8 mouse cellular contexts compared by ENCODE assay signal in genomic region chr4:148846203-148846602, GRCm38 (mm10). TPM values are rescaled to one million over a fixed set of nuclear protein-coding genes. Genes with fewer than 3 reads are reported as not detected.
DNase-seq lines count a peak whose midpoint lies in the region; ATAC-seq lines count a peak whose summit lies in the region.

No protein-coding gene starts in this region.

- peaks cover 40% of the 10 kb centered on the region for H3K27me3 ChIP-seq in liver, embryonic 12.5 days (replicated peaks)
- peaks cover 93% of the 10 kb centered on the region for H3K27me3 ChIP-seq in embryonic facial prominence, embryonic 13.5 days
- peaks cover 7% of the 10 kb centered on the region for H3K27me3 ChIP-seq in midbrain, embryonic 16.5 days (ENCODE audit: control insufficient read depth, insufficient read depth, low read depth, low read length)

- no peak overlapping the region for H3K9ac ChIP-seq in liver, embryonic 12.5 days
- no peak overlapping the region for H3K9ac ChIP-seq in embryonic facial prominence, embryonic 13.5 days
- no peak overlapping the region for H3K9ac ChIP-seq in midbrain, embryonic 16.5 days (ENCODE audit: low read depth, low read length)

- 0 out of 2 replicates have a peak, but pooled peaks have one; percentile 4 for ATAC-seq in liver, embryonic 12.5 days
- ATAC-seq in embryonic facial prominence, embryonic 13.5 days (ENCODE audit: insufficient number of reproducible peaks, insufficient read depth, low FRiP score, low TSS enrichment, low read depth): no peak
- ATAC-seq in midbrain, embryonic 16.5 days: no peak

- no peaks in the 10 kb centered on the region for H3K36me3 ChIP-seq in liver, embryonic 12.5 days
- no peaks in the 10 kb centered on the region for H3K36me3 ChIP-seq in embryonic facial prominence, embryonic 13.5 days
- H3K36me3 ChIP-seq in midbrain, embryonic 16.5 days (ENCODE audit: control insufficient read depth, insufficient read depth, low read length): no peaks in the 10 kb centered on the region

- no peaks in the 10 kb centered on the region for H3K9me3 ChIP-seq in liver, embryonic 12.5 days (replicated peaks)
- no peaks in the 10 kb centered on the region for H3K9me3 ChIP-seq in embryonic facial prominence, embryonic 13.5 days
- no peaks in the 10 kb centered on the region for H3K9me3 ChIP-seq in midbrain, embryonic 16.5 days (replicated peaks; ENCODE audit: control insufficient read depth, low read length, poor library complexity, severe bottlenecking)

- no peak for DNase-seq in liver
- peak; percentile 92 for DNase-seq in heart, postnatal 10 days
- DNase-seq in layer of hippocampus, postnatal 36 days: peak; percentile 29 to 41
- DNase-seq in ovary, adult 18-20 months (ENCODE audit: low spot score): peak; percentile 50
- no peak for DNase-seq in thymus, postnatal 36 days

- H3K4me1 ChIP-seq in liver, embryonic 12.5 days: 0 out of 2 replicates have a peak, but pooled peaks cover 4% of the 10 kb centered on the region
- H3K4me1 ChIP-seq in embryonic facial prominence, embryonic 13.5 days: peaks cover 11% of the 10 kb centered on the region
- H3K4me1 ChIP-seq in midbrain, embryonic 16.5 days (ENCODE audit: control insufficient read depth, insufficient read depth, low read length): 0 out of 2 replicates have a peak, but pooled peaks cover 6% of the 10 kb centered on the region

- intact Hi-C loops in heart, postnatal 10 days (cut with DNase I): no loop called here

- WGBS in liver, embryonic 12.5 days (ENCODE audit: insufficient replicate concordance): 40% methylated on average over 9 of the region's 9 CpGs
- 66% methylated on average over 9 of the region's 9 CpGs for WGBS in embryonic facial prominence, embryonic 13.5 days
- WGBS in midbrain, embryonic 16.5 days: 39% methylated on average over 8 of the region's 9 CpGs

- H3K4me3 ChIP-seq in liver, embryonic 12.5 days: no peak overlapping the region
- H3K4me3 ChIP-seq in embryonic facial prominence, embryonic 13.5 days: no peak overlapping the region
- H3K4me3 ChIP-seq in midbrain, embryonic 16.5 days (ENCODE audit: low read depth, low read length): no peak overlapping the region

- no peak overlapping the region for H3K27ac ChIP-seq in liver, embryonic 12.5 days
- H3K27ac ChIP-seq in embryonic facial prominence, embryonic 13.5 days: no peak overlapping the region
- no peak overlapping the region for H3K27ac ChIP-seq in midbrain, embryonic 16.5 days (ENCODE audit: low read length)

- peak overlapping the region; percentile 22; the same call in 1 of the 2 replicates for H3K4me2 ChIP-seq in liver, embryonic 12.5 days
- peak overlapping the region; percentile 3; the same call in 1 of the 2 replicates for H3K4me2 ChIP-seq in embryonic facial prominence, embryonic 13.5 days
- H3K4me2 ChIP-seq in midbrain, embryonic 16.5 days (ENCODE audit: low read length): no peak overlapping the region

RNA-seq across cellular contexts. Expression of gene Casz1, which starts 42.0 kb away (rescaled TPM):
- polyA plus RNA-seq in liver, embryonic 12.5 days (2016; fragmentation: Nextera tagmentation; extraction: Ambion mirVana): 0.50 and 0.60 TPM in 2 replicates
- polyA plus RNA-seq in embryonic facial prominence, embryonic 13.5 days (2015; fragmentation: Nextera tagmentation; extraction: Ambion mirVana): 4.0 and 4.2 TPM in 2 replicates
- total RNA-seq in heart, postnatal 10 days (2021): 10 to 100 TPM; 64.7 to 67.2 TPM
- under 1 TPM; 0.52 to 0.66 TPM for total RNA-seq in layer of hippocampus, postnatal 36 days (2021)
- 2.6 TPM in 2 replicates for polyA plus RNA-seq in midbrain, embryonic 16.5 days (2015; fragmentation: Nextera tagmentation; extraction: Ambion mirVana)

Comparison
In these comparisons a context has a peak if more than half of its experiments do, and no peak if none do; other contexts are left out.
1. DNase-seq: peak in heart, postnatal 10 days (2 of 2), layer of hippocampus, postnatal 36 days (2 of 2) and ovary, adult 18-20 months (single experiment); none in liver (single experiment) and thymus, postnatal 36 days (0 of 2).